Mouse (Mus musculus) bone marrow macrophage, adult 2 months (primary cell): ENCODE results near the gene Vac14.

Experiments
- CTCF ChIP-seq: IDR thresholded peaks from 2 replicates; pipeline ENCODE4 v1.5.1; 2012; ENCODE audit warnings: low read depth, mild to moderate bottlenecking, low read length, moderate library complexity
- POLR2A ChIP-seq: IDR thresholded peaks from 2 replicates; pipeline ENCODE4 v1.6.1; 2012; ENCODE audit warnings: mild to moderate bottlenecking, low read depth, low read length, borderline replicate concordance

DNA sequence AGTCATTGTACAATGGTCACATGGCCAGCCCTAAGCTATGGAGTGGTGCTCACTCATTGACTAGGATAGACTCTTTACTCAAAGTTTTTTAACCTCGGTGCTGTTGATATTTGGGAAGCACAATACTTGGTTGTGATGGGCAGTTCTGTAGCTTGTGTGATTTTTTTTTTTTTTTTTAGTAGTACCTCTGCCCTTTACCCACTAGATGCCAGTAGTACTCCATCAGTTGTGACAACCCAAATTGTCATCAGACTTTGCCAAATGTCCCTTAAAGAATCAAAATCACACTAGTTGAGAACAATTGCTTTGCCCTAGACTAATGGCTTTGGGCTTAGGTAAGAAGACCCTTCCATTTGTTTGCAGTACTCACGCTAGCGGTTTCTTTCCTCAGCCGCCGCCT lies 1.5 kb downstream of the Vac14 start:
- TF ChIP-seq POLR2A (no peak), CTCF (no peak)
